Mouse (Mus musculus) heart, postnatal 0 days (tissue): ENCODE measurements at regions not wholly inside any gene's neighbourhood (a gene's known extent, or its start where the extent isn't known, plus 50 kb on each side); places are given as distances from the start of the nearest gene placed in this dataset.

ENCODE experiments used
- CTCF ChIP-seq: IDR thresholded peaks from 2 replicates; pipeline ENCODE4 v1.5.1; 2016; ENCODE audit warnings: antibody characterized with exemption, control low read depth, low read depth
- EP300 ChIP-seq: IDR thresholded peaks from 2 replicates; pipeline ENCODE4 v1.6.1; 2016; ENCODE audit warnings: antibody characterized with exemption, low read depth

GRCm38 (mm10) chr13:75541446-75541845 is 165.1 kb upstream of the Ell2 start:
- TF ChIP-seq CTCF: no peak
- no peak for TF ChIP-seq EP300
